ENCODE assay signal across 23 mouse cellular contexts in the genomic region with DNA sequence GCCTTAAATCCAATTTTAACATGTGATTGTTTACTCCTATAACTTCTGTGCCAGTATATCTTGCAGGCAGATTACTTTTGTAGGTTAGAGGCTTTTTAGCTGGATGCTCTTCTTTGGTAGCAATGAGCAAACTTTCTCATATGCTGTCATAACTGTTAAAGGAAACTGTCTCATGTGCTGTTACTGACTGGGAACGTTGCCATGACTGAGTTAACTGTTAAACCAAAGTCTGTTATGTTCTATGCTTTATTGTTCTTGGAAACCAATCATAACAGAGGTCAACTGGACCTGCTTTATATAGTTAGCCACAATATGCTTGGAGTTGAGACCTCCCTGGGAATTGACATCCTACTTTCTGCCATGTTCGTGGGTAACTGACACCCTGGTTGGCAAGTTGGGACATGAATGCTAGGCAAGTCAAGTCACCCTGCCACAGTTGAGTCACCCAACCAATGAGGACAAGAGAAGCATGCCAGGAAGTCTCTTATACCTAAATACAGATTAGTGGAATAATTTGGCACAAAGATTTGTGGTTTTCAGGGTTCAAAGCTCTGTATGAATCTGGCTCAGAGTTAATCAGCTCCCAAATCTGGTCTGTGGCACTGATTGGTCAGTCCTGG. TPM values are rescaled to one million over a fixed set of nuclear protein-coding genes. Genes with fewer than 3 reads are reported as not detected.
DNase-seq lines count a peak whose midpoint lies in the region; ATAC-seq and TF ChIP-seq lines count a peak whose summit lies in the region.
"Had no signal": no experiment of that assay in that cellular context is flagged by ENCODE, and none has a peak within 500 bp of the region (broad histone marks: within the 10 kb centered on the region; RNA-seq: fewer than 3 reads in every experiment).

No protein-coding gene starts in this region.

- no peak for ATAC-seq in kidney, embryonic 15.5 days (replicated peaks; ENCODE audit: low FRiP score)
- no peak for ATAC-seq in liver, embryonic 12.5 days
- ATAC-seq in intestine, postnatal 0 days, result no peak
- ATAC-seq: forebrain, embryonic 16.5 days had no signal

- peak overlapping the region; percentile 57 for H3K27ac ChIP-seq in kidney, adult 2 months (ENCODE audit: insufficient read depth, low read depth, low read length)
- H3K27ac ChIP-seq in kidney, embryonic 15.5 days, result no peak overlapping the region
- no peak overlapping the region for H3K27ac ChIP-seq in liver, adult 2 months (replicated peaks; ENCODE audit: insufficient read depth, low read depth, low read length)
- H3K27ac ChIP-seq in liver, embryonic 12.5 days, result no peak overlapping the region
- no peak overlapping the region for H3K27ac ChIP-seq in heart, embryonic 10.5 days
- no peak overlapping the region for H3K27ac ChIP-seq in intestine, postnatal 0 days (ENCODE audit: low read depth, low read length)
- H3K27ac ChIP-seq: embryonic facial prominence, embryonic 15.5 days; forebrain, embryonic 10.5 days; hindbrain, embryonic 14.5 days; limb, embryonic 10.5 days; midbrain, embryonic 12.5 days had no signal

- DNase-seq in kidney, adult 2 months, result peak; percentile 90
- DNase-seq in liver, adult 2 months (ENCODE audit: extremely low read depth, low read depth, low spot score), result peak; percentile 51
- DNase-seq in Muller cell, postnatal 12 days (ENCODE audit: inconsistent ontology term), result peak; percentile 92
- DNase-seq in large intestine, adult 2 months (ENCODE audit: low read depth, low spot score), result peak; percentile 85
- no peak for DNase-seq in heart, embryonic 10.5 days (ENCODE audit: low spot score)
- DNase-seq: cerebellum, adult 11 months; cerebellum, adult 9-11 months; gastrocnemius, postnatal 10 days; heart, adult 18-20 months; liver; lung, adult 2 months; lung, postnatal 14 days; thymus, postnatal 25 days had no signal

- H3K9me3 ChIP-seq in kidney, embryonic 15.5 days (replicated peaks), result no peaks in the 10 kb centered on the region
- H3K9me3 ChIP-seq in liver, embryonic 12.5 days (replicated peaks), result no peaks in the 10 kb centered on the region
- no peaks in the 10 kb centered on the region for H3K9me3 ChIP-seq in heart, embryonic 10.5 days
- H3K9me3 ChIP-seq in intestine, postnatal 0 days (ENCODE audit: control insufficient read depth), result no peaks in the 10 kb centered on the region
- H3K9me3 ChIP-seq: embryonic facial prominence, embryonic 15.5 days; forebrain, embryonic 10.5 days; limb, embryonic 10.5 days; midbrain, embryonic 12.5 days had no signal

- H3K4me2 ChIP-seq in kidney, embryonic 15.5 days, result no peak overlapping the region
- H3K4me2 ChIP-seq in liver, embryonic 12.5 days, result no peak overlapping the region
- no peak overlapping the region for H3K4me2 ChIP-seq in intestine, postnatal 0 days (replicated peaks; ENCODE audit: low read depth)
- H3K4me2 ChIP-seq: embryonic facial prominence, embryonic 15.5 days; hindbrain, embryonic 14.5 days; midbrain, embryonic 12.5 days had no signal

- TF ChIP-seq CTCF in kidney, adult 2 months (conservative IDR thresholded peaks at IDR 0.05; ENCODE audit: insufficient read depth, insufficient read length, low read depth, low read length), result no peak
- no peak for TF ChIP-seq CTCF in liver, adult 2 months (IDR thresholded peaks at IDR 0.05; ENCODE audit: low read depth, low read length)
- TF ChIP-seq CTCF in intestine, postnatal 0 days (IDR thresholded peaks at IDR 0.05; ENCODE audit: low read depth), result no peak

- no peak overlapping the region for H3K9ac ChIP-seq in kidney, embryonic 15.5 days
- H3K9ac ChIP-seq in liver, adult 2 months (ENCODE audit: low read depth, low read length), result no peak overlapping the region
- no peak overlapping the region for H3K9ac ChIP-seq in liver, embryonic 12.5 days
- no peak overlapping the region for H3K9ac ChIP-seq in intestine, postnatal 0 days (ENCODE audit: low read depth, low read length)
- H3K9ac ChIP-seq: embryonic facial prominence, embryonic 15.5 days; hindbrain, embryonic 14.5 days; midbrain, embryonic 12.5 days had no signal

- WGBS in kidney, adult 2 months, result 27% methylated on average over 2 of the region's 2 CpGs
- 71% methylated on average over 2 of the region's 2 CpGs for WGBS in kidney, embryonic 15.5 days
- 34% methylated on average over 2 of the region's 2 CpGs for WGBS in liver, adult 2 months
- 59% methylated on average over 2 of the region's 2 CpGs for WGBS in liver, embryonic 12.5 days (ENCODE audit: insufficient replicate concordance)
- WGBS in large intestine, adult 2 months, result 17% methylated on average over 2 of the region's 2 CpGs
- WGBS in heart, embryonic 10.5 days, result 72% methylated on average over 2 of the region's 2 CpGs
- WGBS in intestine, postnatal 0 days, result 41% methylated on average over 2 of the region's 2 CpGs

- H3K4me3 ChIP-seq in kidney, adult 2 months (ENCODE audit: insufficient read depth, low read depth, low read length), result no peak overlapping the region
- H3K4me3 ChIP-seq in kidney, embryonic 15.5 days (replicated peaks), result no peak overlapping the region
- H3K4me3 ChIP-seq in liver, adult 2 months (ENCODE audit: insufficient read depth, low read depth, low read length), result no peak overlapping the region
- H3K4me3 ChIP-seq in liver, embryonic 12.5 days, result no peak overlapping the region
- no peak overlapping the region for H3K4me3 ChIP-seq in heart, embryonic 10.5 days
- H3K4me3 ChIP-seq in intestine, postnatal 0 days (ENCODE audit: low read depth, low read length), result no peak overlapping the region
- H3K4me3 ChIP-seq: embryonic facial prominence, embryonic 15.5 days; forebrain, embryonic 10.5 days; limb, embryonic 10.5 days; midbrain, embryonic 12.5 days had no signal

- no peaks in the 10 kb centered on the region for H3K27me3 ChIP-seq in kidney, adult 2 months (replicated peaks; ENCODE audit: control insufficient read depth, insufficient read depth, low read length)
- H3K27me3 ChIP-seq in kidney, embryonic 15.5 days, result no peaks in the 10 kb centered on the region
- no peaks in the 10 kb centered on the region for H3K27me3 ChIP-seq in liver, adult 2 months (ENCODE audit: control insufficient read depth, insufficient read depth, low read length)
- no peaks in the 10 kb centered on the region for H3K27me3 ChIP-seq in liver, embryonic 12.5 days (replicated peaks)
- H3K27me3 ChIP-seq in heart, embryonic 10.5 days (ENCODE audit: insufficient read depth, poor library complexity, severe bottlenecking), result no peaks in the 10 kb centered on the region
- no peaks in the 10 kb centered on the region for H3K27me3 ChIP-seq in intestine, postnatal 0 days (replicated peaks; ENCODE audit: control insufficient read depth, insufficient read depth, low read length)
- H3K27me3 ChIP-seq: embryonic facial prominence, embryonic 15.5 days; midbrain, embryonic 12.5 days had no signal

- no peaks in the 10 kb centered on the region for H3K79me2 ChIP-seq in liver, adult 2 months (ENCODE audit: control insufficient read depth, insufficient read depth, low read length)

- no peaks in the 10 kb centered on the region for H3K36me3 ChIP-seq in kidney, adult 2 months (ENCODE audit: control insufficient read depth, insufficient read depth, low read length)
- no peaks in the 10 kb centered on the region for H3K36me3 ChIP-seq in kidney, embryonic 15.5 days
- H3K36me3 ChIP-seq in liver, adult 2 months (ENCODE audit: control insufficient read depth, insufficient read depth, low read length), result no peaks in the 10 kb centered on the region
- H3K36me3 ChIP-seq in liver, embryonic 12.5 days, result no peaks in the 10 kb centered on the region
- no peaks in the 10 kb centered on the region for H3K36me3 ChIP-seq in heart, embryonic 10.5 days
- H3K36me3 ChIP-seq in intestine, postnatal 0 days (ENCODE audit: control insufficient read depth, insufficient read depth), result no peaks in the 10 kb centered on the region
- H3K36me3 ChIP-seq: embryonic facial prominence, embryonic 15.5 days; forebrain, embryonic 10.5 days; limb, embryonic 10.5 days; midbrain, embryonic 12.5 days had no signal

- no peak for TF ChIP-seq POLR2A in kidney, adult 2 months (IDR thresholded peaks at IDR 0.05; ENCODE audit: low read depth, low read length)
- no peak for TF ChIP-seq POLR2A in liver, adult 2 months (IDR thresholded peaks at IDR 0.05; ENCODE audit: extremely low read depth, insufficient read depth, low read length)

- peaks cover 15% of the 10 kb centered on the region for H3K4me1 ChIP-seq in kidney, adult 2 months (ENCODE audit: control insufficient read depth, insufficient read depth, low read length)
- H3K4me1 ChIP-seq in kidney, embryonic 15.5 days, result no peaks in the 10 kb centered on the region
- peaks cover 12% of the 10 kb centered on the region for H3K4me1 ChIP-seq in liver, adult 2 months (ENCODE audit: control insufficient read depth, insufficient read depth, low read length)
- no peaks in the 10 kb centered on the region for H3K4me1 ChIP-seq in liver, embryonic 12.5 days
- H3K4me1 ChIP-seq in heart, embryonic 10.5 days, result no peaks in the 10 kb centered on the region
- no peaks in the 10 kb centered on the region for H3K4me1 ChIP-seq in intestine, postnatal 0 days (replicated peaks; ENCODE audit: control insufficient read depth, insufficient read depth, low read length)
- H3K4me1 ChIP-seq: embryonic facial prominence, embryonic 15.5 days; forebrain, embryonic 10.5 days; limb, embryonic 10.5 days; midbrain, embryonic 12.5 days had no signal

RNA-seq across cellular contexts. Expression of gene Gm5431, which starts 3.1 kb away (rescaled TPM):
- 0.19 and 0.20 TPM in 2 replicates for polyA plus RNA-seq in kidney, adult 2 months (2012; rRNA removed)
- 0.14 and 0.24 TPM in 2 replicates for polyA plus RNA-seq in kidney, embryonic 15.5 days (2015; fragmentation: Nextera tagmentation; extraction: Ambion mirVana)
- 1.3 and 1.9 TPM in 2 replicates for total RNA-seq in liver, adult 2 months (2014; rRNA removed)
- 0.10 and 0.12 TPM in 2 replicates for polyA plus RNA-seq in liver, adult 2 months (2012; rRNA removed)
- polyA plus RNA-seq in liver, embryonic 12.5 days (2016; fragmentation: Nextera tagmentation; extraction: Ambion mirVana), result 0.19 and 0.33 TPM in 2 replicates
- polyA plus RNA-seq in large intestine, adult 2 months (2012; rRNA removed), result 3.3 and 8.2 TPM in 2 replicates
- polyA plus RNA-seq in heart, embryonic 10.5 days (2016; fragmentation: Nextera tagmentation; extraction: Ambion mirVana), result 0.06 and 0.07 TPM in 2 replicates
- 2.7 and 3.1 TPM in 2 replicates for polyA plus RNA-seq in intestine, postnatal 0 days (2015; fragmentation: Nextera tagmentation; extraction: Ambion mirVana)
- polyA plus RNA-seq: forebrain, embryonic 10.5 days; heart, embryonic 14.5 days; limb, embryonic 10.5 days had no signal

RNA-seq across cellular contexts. Expression of gene Irgm1, which starts 27.4 kb away (rescaled TPM):
- 24.4 and 28.2 TPM in 2 replicates for polyA plus RNA-seq in kidney, adult 2 months (2012; rRNA removed)
- polyA plus RNA-seq in kidney, embryonic 15.5 days (2015; fragmentation: Nextera tagmentation; extraction: Ambion mirVana), result 15.2 and 15.5 TPM in 2 replicates
- 43.0 and 48.4 TPM in 2 replicates for total RNA-seq in liver, adult 2 months (2014; rRNA removed)
- 29.9 and 33.3 TPM in 2 replicates for polyA plus RNA-seq in liver, adult 2 months (2012; rRNA removed)
- polyA plus RNA-seq in liver, embryonic 12.5 days (2016; fragmentation: Nextera tagmentation; extraction: Ambion mirVana), result 16.3 and 16.5 TPM in 2 replicates
- 26.2 and 26.6 TPM in 2 replicates for polyA plus RNA-seq in large intestine, adult 2 months (2012; rRNA removed)
- 3.0 and 3.6 TPM in 2 replicates for polyA plus RNA-seq in heart, embryonic 10.5 days (2016; fragmentation: Nextera tagmentation; extraction: Ambion mirVana)
- polyA plus RNA-seq in intestine, postnatal 0 days (2015; fragmentation: Nextera tagmentation; extraction: Ambion mirVana), result 14.5 and 15.0 TPM in 2 replicates

RNA-seq across cellular contexts. Expression of gene Psme2b, which starts 47.1 kb away (rescaled TPM):
- polyA plus RNA-seq in kidney, adult 2 months (2012; rRNA removed), result 4.0 and 6.5 TPM in 2 replicates
- polyA plus RNA-seq in kidney, embryonic 15.5 days (2015; fragmentation: Nextera tagmentation; extraction: Ambion mirVana), result 2.4 and 2.9 TPM in 2 replicates
- 2.3 and 4.0 TPM in 2 replicates for total RNA-seq in liver, adult 2 months (2014; rRNA removed)
- 2.5 and 3.0 TPM in 2 replicates for polyA plus RNA-seq in liver, adult 2 months (2012; rRNA removed)
- polyA plus RNA-seq in liver, embryonic 12.5 days (2016; fragmentation: Nextera tagmentation; extraction: Ambion mirVana), result 1.2 and 2.2 TPM in 2 replicates
- polyA plus RNA-seq in large intestine, adult 2 months (2012; rRNA removed), result 51.6 and 64.4 TPM in 2 replicates
- polyA plus RNA-seq in heart, embryonic 10.5 days (2016; fragmentation: Nextera tagmentation; extraction: Ambion mirVana), result 1.9 and 2.0 TPM in 2 replicates
- 8.4 and 9.5 TPM in 2 replicates for polyA plus RNA-seq in intestine, postnatal 0 days (2015; fragmentation: Nextera tagmentation; extraction: Ambion mirVana)
